Mouse (Mus musculus) ES-CJ7 (cell line): Measurements from ENCODE around the gene Trpm5.

Experiments used
- DNase-seq: peaks from one replicate; pipeline ENCODE4 v3.0.0; 2011; ENCODE audit warnings: low read depth, low spot score

Gene Trpm5

DNA sequence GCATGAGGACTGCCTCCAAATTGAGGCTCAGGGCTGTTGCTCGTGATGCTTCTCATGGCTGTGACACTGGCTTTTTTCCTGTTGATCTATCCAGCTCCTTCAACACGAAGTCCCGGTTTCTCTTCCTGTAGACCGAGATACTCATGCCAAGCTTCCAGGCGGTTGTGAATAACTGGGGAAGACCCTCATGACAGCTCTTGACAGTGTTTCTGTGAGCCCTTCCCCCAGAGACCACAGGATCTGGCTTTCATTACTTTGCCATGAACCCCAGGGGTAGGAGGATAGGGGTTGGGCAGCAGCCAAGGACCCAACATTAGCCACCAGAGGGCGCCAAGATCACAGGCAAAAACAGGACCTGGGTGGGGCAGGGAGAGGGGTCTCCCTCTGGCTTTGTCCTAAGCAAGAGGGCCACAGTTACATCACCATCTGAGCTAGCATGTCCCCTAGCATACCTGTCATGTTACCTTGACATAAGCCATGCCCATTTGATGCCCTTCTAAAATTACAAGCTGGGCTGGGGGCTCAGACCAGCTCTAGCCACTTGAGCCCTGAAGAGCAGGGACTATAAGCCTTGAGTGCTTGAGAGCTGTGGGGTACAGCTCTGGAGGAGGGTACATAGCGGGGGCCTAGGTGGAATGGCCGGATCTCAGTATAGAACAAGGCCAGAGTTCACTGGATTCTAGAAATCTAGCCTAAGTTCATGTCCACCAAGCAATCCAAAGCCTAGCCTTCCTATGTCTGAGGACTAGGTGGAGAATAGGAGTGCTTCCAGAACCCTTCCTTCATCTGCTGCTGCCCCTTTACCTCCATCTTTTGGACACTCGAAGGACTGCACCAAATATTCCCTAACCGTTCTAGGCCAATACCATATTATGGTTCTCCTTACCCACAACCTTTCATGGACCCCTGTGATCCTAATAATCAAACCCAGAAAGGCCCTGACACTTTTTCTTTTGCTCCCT, at the start of gene Trpm5:
Trpm5 (minus strand) TSS at position 51 of the 962 bp plus-strand sequence.
- peak; percentile 62 for DNase-seq

DNA sequence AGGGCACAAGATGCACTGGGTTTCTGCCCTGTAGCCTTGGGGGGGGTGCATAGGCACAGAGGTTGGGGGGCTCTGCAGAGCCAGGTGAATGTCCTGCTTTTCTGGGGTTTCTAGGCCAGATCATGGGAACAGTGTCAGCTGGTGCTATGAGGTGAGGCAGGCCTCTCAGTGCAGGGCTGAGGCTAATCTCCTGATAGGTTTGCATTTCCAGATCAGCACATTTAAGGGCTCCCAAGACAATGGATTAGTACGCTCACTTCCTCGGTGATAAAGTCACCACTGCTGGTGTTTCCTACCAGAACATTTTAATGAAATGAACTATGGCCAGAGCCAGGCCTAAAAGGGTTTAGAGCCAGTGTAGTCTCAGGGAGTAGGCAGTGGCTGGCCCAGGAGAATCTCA, 48.2 kb upstream of the Trpm5 start:
- no peak for DNase-seq

GRCm38 (mm10) chr7:143139932-143140331, 45.5 kb upstream of the Trpm5 start:
- no peak for DNase-seq

DNA sequence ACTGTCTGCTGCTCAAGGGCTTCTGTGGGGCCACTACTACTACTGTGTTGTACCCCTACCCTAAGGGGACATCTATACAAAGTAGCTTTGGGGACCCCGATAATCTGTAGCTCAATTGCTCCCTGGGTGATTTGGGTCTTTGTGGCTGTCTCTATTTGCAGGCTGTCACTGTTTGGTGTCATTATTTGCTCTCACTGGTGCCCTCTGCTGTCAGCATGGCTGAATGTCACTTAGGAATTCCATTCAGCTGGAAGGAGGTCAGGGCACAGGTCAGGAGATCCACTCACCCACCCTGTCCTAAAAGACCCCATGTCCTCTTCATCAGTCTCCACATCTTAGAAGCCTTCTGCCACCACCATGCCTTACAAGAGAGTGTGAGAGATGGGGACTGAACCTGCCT, 44.3 kb upstream of the Trpm5 start:
- peak; percentile 60 for DNase-seq

DNA sequence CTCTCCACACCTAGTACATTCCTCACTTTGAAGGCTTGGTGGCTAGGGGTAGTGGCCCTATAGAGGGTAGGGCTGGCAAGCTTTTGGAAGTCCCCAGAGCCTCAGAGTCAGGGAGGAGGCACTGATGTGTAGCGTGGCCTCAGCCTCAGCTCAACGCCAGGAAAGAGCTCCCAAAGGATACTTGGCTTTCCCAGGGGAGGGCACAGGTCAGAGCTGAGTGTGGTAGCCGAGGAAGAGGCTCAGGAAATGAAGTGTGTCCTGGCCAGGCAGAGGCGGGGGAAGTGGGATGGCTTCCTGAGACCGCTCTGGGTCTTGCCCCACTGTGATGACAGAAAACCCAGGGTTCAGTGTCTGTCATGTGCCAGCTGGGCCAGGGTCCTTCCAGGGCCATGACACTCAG, 42.1 kb upstream of the Trpm5 start:
- no peak for DNase-seq

- no peak for DNase-seq
Measured at GRCm38 (mm10) chr7:143136125-143136524, 41.7 kb upstream of the Trpm5 start.

DNA sequence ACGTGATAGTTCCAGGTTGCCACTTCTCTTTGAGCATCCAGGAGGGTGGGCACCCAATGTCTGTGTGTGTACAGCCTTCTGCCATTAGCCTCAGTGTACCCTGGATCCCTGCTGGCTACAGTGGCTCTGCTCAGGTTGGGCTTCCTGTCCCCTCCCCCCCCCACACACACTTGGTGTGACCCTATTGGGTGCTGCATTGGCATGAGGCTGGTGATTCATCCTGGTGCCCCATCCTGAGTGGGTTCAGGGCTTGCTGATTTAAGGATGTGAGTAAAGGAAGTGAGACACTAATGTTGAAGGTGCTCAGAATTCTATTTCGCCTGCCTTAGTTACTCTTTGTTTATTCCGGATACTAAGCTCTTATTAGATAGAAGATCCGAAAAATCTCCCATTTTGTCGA, 38.4 kb upstream of the Trpm5 start:
- DNase-seq = no peak

DNA sequence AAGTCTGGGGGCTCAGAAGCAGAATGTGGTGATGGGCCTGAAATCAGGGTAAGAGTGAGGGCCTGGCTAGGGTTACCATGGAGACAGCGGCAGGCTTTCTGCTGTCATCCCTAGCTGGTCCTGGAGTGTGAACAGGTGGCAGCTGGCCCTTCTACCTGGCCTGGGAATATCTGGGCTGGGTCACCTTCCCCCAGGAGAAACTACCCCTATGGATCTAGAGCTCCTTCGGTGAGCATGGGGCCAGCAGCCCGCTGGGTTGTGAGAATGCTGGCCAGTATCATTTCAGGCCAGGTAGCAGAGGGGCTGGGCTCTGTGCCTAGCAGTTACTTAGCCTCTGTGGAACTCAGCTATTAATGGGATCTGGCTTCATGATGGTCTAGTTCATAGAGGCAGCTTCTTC, 30.5 kb upstream of the Trpm5 start:
- DNase-seq = no peak

GRCm38 (mm10) chr7:143123876-143124669, 29.6 kb upstream of the Trpm5 start:
- peak; percentile 95 for DNase-seq

- peak; percentile 45 for DNase-seq
Measured at GRCm38 (mm10) chr7:143122191-143122590, 27.7 kb upstream of the Trpm5 start.

DNA sequence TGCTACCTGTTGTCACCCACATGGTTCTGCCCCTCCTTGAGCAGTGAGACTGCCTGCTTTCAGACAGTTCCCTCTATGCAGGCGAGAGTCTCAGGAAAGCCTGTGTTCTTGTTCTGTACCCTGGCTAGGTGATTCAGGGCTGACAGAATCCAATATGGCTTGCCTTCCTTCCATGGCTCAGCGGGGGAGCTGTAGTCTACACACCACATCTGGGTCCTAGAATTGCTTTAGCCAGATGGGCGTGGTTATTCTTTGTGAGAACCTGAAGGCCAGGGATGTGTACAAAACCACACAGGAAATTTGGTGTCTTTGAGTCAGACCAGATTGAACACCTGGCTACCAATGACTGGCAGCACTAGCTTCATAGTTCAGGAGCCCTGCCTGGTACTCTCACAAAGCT, 25.4 kb upstream of the Trpm5 start:
- peak; percentile 87 for DNase-seq

DNA sequence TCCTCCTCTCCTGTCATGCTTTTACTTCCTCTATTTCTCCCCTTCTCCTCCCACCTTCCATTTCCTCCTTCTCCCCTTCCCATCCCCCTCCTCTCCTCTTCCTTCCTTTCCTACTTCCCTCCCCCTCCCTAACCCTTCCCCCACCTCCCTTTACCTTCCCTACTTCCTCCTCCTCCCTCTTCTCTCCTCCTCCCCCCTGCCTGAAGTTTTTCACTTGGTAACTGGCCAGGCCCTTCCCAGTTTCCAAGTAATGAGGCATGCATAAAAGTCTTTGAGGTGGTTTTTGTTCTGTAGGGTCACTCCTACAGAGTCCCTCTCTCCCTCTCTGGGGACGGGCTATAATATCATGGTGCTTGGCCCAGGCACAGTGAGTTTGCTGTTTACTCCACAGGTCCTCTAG, 25.0 kb upstream of the Trpm5 start:
- DNase-seq = peak; percentile 78

- DNase-seq = peak; percentile 64
Measured at GRCm38 (mm10) chr7:143116521-143116920, 22.1 kb upstream of the Trpm5 start.

- peak; percentile 68 for DNase-seq
Measured at GRCm38 (mm10) chr7:143114773-143115172, 20.3 kb upstream of the Trpm5 start.

- DNase-seq = no peak
Measured at GRCm38 (mm10) chr7:143112395-143112794, 18.0 kb upstream of the Trpm5 start.

GRCm38 (mm10) chr7:143111719-143112118, 17.3 kb upstream of the Trpm5 start:
- no peak for DNase-seq

- DNase-seq = no peak
Measured at GRCm38 (mm10) chr7:143110803-143111202, 16.4 kb upstream of the Trpm5 start.

DNA sequence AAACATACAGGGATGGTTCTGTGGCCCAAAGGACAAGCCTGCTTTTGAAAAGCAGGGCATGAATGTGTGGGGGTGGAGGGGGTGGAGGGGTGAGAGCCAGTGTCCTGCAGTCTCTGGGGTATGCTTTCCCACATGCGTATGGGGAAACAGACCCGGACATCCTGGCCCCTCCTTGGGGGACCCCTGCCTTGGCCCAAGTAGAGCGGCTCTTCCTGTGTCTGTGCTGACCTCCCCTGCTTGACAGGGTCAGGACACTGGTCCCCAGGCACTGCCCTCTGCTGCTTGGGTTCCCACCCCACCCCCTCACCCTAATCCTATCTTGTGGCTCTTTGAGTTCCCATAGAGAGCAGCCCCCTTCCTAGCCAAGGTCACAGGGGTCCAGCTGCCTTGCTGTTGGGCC, 15.3 kb upstream of the Trpm5 start:
- DNase-seq = no peak

DNA sequence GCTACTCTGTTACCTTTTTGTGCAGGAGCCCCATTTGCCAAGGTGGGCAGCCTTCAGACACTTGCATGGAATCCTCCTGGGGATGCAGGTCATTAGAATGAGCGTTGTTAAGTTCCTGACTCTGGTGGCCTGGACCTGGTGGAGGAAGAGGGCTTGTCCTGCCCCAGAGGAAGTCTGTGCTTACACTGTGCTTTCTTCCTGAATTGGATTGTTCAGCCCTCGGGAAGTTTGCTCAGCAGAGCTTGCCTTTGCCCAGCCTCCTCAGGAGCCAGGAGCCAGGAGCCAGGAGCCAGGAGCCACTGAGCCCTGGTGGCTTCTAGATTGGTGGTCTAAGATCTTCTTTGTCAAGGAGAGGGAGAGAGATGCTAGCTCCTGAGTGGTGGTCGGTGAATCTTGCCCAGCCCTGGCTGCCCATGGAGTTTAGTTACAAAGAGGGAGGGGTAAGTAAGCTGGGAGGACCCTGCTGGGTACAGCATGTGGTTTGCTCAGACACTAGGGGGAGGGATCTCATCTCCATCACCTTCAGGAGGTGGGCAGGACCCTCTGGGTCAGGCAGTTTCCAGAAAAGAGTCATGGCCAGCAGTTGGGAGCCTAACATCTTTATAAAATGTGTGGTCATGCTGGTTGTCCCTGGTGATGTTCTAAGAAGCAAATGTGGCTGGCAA, 14.7 kb upstream of the Trpm5 start:
- DNase-seq = no peak

DNA sequence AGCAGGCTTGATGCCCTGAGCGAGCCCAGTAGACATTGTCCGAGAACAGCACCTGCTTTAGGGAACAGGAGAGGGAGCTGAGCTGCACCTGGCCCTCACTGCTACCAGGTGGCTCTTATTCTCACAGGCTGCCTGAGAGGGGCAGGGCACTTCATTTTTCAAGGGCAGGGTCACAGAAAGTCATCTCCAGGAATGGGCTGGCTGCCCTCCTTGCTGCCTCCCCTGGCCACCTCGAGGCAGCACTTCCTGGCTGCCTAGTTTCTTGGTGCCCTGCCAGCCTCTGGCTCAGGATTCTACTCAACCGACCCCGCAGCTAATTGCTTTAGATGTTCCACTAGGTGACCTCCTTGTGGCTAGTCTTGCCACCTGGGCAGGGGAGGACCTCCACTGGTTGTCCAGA, 13.8 kb upstream of the Trpm5 start:
- DNase-seq = no peak

DNA sequence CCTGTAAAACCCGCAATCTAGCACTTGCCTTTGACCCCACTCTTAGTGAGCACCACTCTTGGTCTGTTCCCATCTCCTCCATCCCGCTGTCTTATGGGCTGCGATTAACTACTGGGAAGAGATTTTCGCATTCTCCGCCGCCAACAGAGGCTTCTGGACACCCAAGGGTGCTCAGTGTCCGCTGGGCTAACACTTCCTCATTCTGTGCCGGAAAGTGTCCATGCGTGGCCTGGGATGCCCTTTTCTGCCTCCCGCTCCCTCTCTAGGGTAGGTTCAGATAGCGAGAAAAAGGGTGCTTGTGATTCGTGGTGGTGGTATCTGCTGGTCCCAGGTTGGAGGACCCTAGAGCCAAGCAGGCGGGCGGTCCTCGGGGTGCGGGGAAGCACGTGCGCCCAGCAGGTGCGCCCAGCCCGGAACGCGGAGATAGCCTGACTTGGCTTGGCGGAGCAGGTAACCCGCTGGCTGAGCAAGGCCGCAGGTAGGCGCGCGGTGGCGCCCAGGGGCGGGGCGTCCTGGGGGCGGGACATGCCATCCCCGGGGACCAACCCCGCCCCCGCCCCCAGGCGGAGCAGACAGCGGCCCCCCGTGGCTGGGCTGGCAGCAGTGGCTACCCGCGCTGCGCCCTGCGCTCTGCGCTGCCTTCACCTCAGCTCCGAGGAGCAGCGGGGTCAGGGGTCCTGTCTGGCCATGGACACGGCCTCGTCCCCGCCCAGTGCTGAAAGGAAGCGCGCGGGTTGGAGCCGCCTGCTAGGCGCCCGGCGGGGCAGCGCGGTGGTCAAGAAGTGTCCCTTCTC, 12.4 kb upstream of the Trpm5 start:
- peak; percentile 38 for DNase-seq
